Mouse (Mus musculus) heart, embryonic 15.5 days (tissue): Measurements from ENCODE around the gene R3hdm4. TPM values are rescaled to one million over a fixed set of nuclear protein-coding genes. Genes with fewer than 3 reads are reported as not detected.

Experiments used
- ATAC-seq: fragments of 200-750 bp; cut with Nextera tagmentation; replicated peaks from 2 replicates; pipeline ENCODE4 v1.8.0; 2017; ENCODE audit warnings: low read depth, moderate TSS enrichment; ENCODE audit not compliant: insufficient number of reproducible peaks, insufficient read depth, low FRiP score
- H3K27ac ChIP-seq: fragments of 300-500 bp; sonication (generic); 2 replicates; pipeline ENCODE4 v1.5.1; 2015; ENCODE audit warnings: mild to moderate bottlenecking, inconsistent platforms
- H3K27me3 ChIP-seq: fragments of 300-500 bp; sonication (generic); 2 replicates; pipeline ENCODE4 v1.6.1; 2015; ENCODE audit warnings: inconsistent platforms
- H3K36me3 ChIP-seq: fragments of 300-500 bp; sonication (generic); 2 replicates; pipeline ENCODE4 v1.6.1; 2015; ENCODE audit warnings: mild to moderate bottlenecking, inconsistent platforms
- H3K4me1 ChIP-seq: fragments of 300-500 bp; sonication (generic); replicated peaks from 2 replicates; pipeline ENCODE4 v1.6.1; 2015; ENCODE audit warnings: inconsistent platforms
- H3K4me2 ChIP-seq: fragments of 300-500 bp; sonication (generic); 2 replicates; pipeline ENCODE4 v1.6.1; 2015; ENCODE audit warnings: inconsistent platforms, mild to moderate bottlenecking, moderate library complexity
- H3K4me3 ChIP-seq: fragments of 300-500 bp; sonication (generic); 2 replicates; pipeline ENCODE4 v1.5.1; 2015; ENCODE audit warnings: mild to moderate bottlenecking, inconsistent platforms
- H3K9ac ChIP-seq: fragments of 300-500 bp; sonication (generic); 2 replicates; pipeline ENCODE4 v1.6.1; 2015; ENCODE audit warnings: mild to moderate bottlenecking, inconsistent platforms
- H3K9me3 ChIP-seq: fragments of 300-500 bp; sonication (generic); replicated peaks from 2 replicates; pipeline ENCODE4 v1.6.1; 2016; ENCODE audit warnings: inconsistent platforms
- WGBS: fragments of 180-500 bp; shearing (Covaris S2); methylation state at CpG from one replicate; pipeline ENCODE4 v1.1.7; 2015; ENCODE audit warnings: mixed read lengths; 5-methylcytosine and 5-hydroxymethylcytosine counted together
- polyA plus RNA-seq: library from polyadenylated mRNA; unstranded; fragments of >200 nt; fragmentation: Nextera tagmentation; extraction: Ambion mirVana; gene quantifications from 2 replicates; pipeline ENCODE4 v1.2.1, GENCODE M21; 2015

Gene R3hdm4
- polyA plus RNA-seq, 1 experiment from 2014 or later: 95.2 TPM

DNA sequence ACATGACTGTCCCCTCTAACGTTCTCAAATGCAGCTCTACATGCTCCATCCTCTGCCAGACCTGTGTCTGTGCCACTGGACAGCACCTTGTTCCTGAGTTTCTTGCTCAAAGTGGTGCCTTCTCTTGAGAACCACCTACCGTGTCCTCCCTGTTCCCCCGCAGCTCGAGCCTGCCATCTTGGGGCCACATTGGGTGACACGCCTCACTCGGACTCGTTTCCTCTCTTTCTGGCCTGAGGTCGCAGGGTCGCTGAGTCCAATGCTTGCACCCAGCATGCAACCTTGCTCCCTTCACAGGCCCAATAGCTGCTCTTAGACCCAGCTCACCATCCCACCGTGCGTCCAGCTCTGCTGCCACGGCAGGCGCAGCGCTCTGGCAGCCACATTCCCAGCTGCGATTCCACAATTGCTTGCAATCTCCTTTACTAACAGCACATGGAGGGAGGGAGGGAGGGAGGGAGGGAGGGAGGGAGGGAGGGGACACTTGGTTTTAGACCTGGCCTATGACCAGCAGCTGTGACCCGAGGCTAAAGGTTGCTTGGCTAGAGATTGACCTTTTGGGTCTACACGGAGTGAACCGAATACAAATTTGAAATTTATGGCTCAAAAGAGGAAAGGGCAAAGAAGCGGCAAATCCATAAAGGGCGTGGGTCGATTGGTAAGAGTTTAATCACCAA is 37.3 kb upstream of the R3hdm4 start:
- peak overlapping the region; percentile 51 for H3K4me2 ChIP-seq
- 15% methylated on average over 21 of the region's 21 CpGs for WGBS
- H3K27ac ChIP-seq: no peak overlapping the region
- H3K9me3 ChIP-seq: no peaks in the 10 kb centered on the region
- H3K4me3 ChIP-seq: no peak overlapping the region
- peaks cover 10% of the 10 kb centered on the region for H3K36me3 ChIP-seq
- no peak overlapping the region for H3K9ac ChIP-seq
- 0 out of 2 replicates have a peak, but pooled peaks have one; percentile 11 for ATAC-seq
- no peaks in the 10 kb centered on the region for H3K27me3 ChIP-seq
- H3K4me1 ChIP-seq: peaks cover 16% of the 10 kb centered on the region

DNA sequence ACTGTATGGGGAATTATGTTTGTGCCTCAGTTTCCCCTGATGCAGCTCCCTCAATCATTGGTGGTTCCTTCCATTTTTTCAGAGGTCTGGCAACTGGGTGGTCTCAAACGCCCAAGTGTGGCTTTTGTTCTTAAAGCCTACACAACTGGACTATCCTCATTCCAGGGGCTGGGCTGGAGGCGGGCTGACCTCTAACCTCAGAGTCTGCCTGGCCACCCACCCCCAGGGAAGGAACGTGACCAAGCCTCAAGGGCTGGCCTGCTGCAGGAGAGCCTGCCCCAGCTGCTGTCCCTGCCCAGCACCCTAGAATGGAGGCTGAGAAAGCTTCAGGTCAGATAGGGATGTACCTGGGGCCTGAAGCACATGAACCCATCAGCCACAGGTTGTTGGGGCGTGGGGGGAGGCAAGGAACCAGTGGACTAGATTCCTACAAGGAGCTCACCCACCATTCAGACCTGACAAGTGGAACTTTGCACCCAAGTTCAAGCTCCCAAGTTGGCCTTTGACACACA is 35.7 kb upstream of the R3hdm4 start:
- Histone ChIP-seq H3K27me3 (no peaks in the 10 kb centered on the region), H3K4me2 (no peak overlapping the region), H3K9me3 (no peaks in the 10 kb centered on the region), H3K4me3 (no peak overlapping the region), H3K36me3 (peaks cover 8% of the 10 kb centered on the region; the same call in 1 of the 2 replicates), H3K9ac (no peak overlapping the region), H3K4me1 (peaks cover 16% of the 10 kb centered on the region), H3K27ac (no peak overlapping the region)
- no peak for ATAC-seq
- WGBS: 42% methylated on average over 4 of the region's 4 CpGs

DNA sequence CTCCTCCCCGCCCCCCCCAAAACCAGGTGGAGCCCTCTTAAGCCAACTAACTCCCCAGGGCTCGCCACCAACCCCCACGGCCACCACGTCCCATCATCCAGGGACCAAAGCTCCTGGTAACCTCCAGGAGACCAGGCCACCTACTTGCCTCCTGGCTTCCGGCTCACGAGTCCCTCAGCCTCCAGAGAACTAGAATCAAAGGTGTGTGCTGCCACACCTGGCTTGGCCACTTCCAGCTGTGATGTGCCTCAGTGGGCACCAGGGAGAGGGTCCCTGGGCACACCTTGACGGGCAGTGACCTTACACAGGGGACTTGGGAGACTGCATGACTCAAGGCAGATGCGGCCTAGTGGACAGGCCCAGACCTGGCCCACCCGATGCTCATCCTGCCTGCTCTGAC is 34.7 kb upstream of the R3hdm4 start:
- H3K36me3 ChIP-seq: peaks cover 17% of the 10 kb centered on the region
- H3K27ac ChIP-seq: no peak overlapping the region
- H3K9ac ChIP-seq: no peak overlapping the region
- H3K27me3 ChIP-seq: no peaks in the 10 kb centered on the region
- no peak overlapping the region for H3K4me3 ChIP-seq
- no peak for ATAC-seq
- H3K4me2 ChIP-seq: no peak overlapping the region
- peaks cover 11% of the 10 kb centered on the region for H3K4me1 ChIP-seq
- H3K9me3 ChIP-seq: no peaks in the 10 kb centered on the region
- 66% methylated on average over 9 of the region's 9 CpGs for WGBS

DNA sequence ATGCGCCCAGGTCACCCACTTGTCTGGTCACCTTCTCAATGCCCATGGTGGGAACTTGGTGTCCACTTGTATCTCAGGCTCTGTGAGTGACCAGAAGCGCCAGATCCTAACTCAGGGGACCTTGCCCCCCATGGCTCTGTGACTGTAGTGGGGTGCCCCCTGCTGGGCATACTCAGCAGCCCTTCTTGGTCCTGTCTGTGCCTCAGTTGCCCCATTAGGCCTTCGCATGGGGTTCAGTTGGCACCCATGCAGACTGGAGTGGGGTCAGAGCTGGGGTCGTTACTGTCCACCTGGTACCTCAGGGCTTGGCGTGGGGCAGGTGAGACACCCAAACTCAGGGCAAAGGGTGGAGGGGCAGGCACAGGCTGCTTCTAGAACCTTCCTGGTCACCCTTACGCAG is 32.9 kb upstream of the R3hdm4 start:
- Histone ChIP-seq H3K36me3 (peaks cover 32% of the 10 kb centered on the region), H3K27ac (no peak overlapping the region), H3K4me1 (peaks cover 6% of the 10 kb centered on the region), H3K4me3 (no peak overlapping the region), H3K9me3 (no peaks in the 10 kb centered on the region), H3K9ac (no peak overlapping the region), H3K4me2 (no peak overlapping the region), H3K27me3 (no peaks in the 10 kb centered on the region)
- WGBS: 84% methylated on average over 6 of the region's 6 CpGs
- no peak for ATAC-seq

DNA sequence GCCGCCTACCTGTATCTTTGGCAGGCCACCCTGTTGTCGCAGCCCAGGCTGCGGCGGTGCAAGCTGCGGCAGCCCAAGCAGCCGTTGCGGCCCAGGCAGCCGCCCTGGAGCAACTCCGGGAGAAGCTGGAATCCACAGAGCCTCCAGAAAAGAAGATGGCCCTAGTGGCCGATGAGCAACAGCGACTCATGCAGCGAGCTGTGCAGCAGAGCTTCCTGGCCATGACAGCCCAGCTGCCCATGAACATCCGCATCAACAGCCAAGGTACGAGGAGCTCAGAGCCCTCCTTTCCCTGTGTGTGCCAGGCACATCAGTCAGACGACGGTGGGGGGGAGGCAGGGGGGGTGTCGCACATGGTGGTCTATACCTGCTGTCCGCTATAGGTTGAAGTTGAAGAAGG is 29.7 kb upstream of the R3hdm4 start:
- Histone ChIP-seq H3K27ac (no peak overlapping the region), H3K27me3 (no peaks in the 10 kb centered on the region), H3K36me3 (peaks cover 38% of the 10 kb centered on the region), H3K4me1 (peaks cover 16% of the 10 kb centered on the region), H3K4me2 (no peak overlapping the region), H3K9me3 (no peaks in the 10 kb centered on the region), H3K9ac (no peak overlapping the region), H3K4me3 (no peak overlapping the region)
- WGBS: 83% methylated on average over 18 of the region's 18 CpGs
- ATAC-seq: no peak

DNA sequence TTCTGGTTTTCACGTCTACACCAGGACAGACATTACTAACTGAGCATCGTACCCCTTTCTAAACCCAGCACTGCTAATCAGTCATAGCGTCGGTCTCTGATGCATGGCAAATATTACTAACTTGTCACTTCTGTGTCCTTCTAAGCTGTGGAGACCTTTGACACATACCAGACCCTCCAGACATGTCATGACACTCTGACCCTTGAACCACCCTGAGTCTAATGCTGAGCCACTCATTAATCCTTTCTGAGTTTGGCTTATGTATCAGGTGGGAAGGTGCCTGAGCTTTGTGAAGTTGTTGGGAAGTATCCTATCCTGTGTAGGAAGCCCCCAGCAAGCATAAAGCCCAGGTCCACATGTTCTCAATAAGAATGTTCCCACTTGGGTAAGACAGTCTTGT is 28.9 kb upstream of the R3hdm4 start:
- Histone ChIP-seq H3K9me3 (no peaks in the 10 kb centered on the region), H3K36me3 (peaks cover 38% of the 10 kb centered on the region), H3K27me3 (no peaks in the 10 kb centered on the region), H3K4me1 (peaks cover 23% of the 10 kb centered on the region), H3K9ac (no peak overlapping the region), H3K4me3 (no peak overlapping the region), H3K27ac (no peak overlapping the region), H3K4me2 (no peak overlapping the region)
- ATAC-seq: no peak
- 66% methylated on average over 4 of the region's 4 CpGs for WGBS

DNA sequence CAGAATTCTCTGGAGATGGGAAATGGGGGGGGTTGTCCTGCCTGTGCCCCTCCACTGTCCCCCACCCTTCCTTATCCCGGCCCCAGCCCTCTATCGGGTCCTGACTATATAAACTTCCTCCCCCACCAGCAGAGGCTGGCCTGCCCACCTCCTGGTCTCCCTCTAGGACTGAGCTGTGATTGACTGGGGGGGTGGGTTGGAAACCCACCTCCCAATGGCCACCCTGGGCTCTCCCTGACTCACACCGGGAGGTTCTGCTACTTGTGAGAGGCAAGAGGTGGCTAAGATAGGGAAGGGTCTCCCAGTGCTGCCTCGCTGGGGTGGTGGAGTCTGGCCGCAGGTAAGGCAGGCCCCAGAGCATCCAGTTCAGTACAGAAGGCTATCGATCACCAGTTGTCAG is 26.5 kb upstream of the R3hdm4 start:
- H3K4me3 ChIP-seq: no peak overlapping the region
- H3K27ac ChIP-seq: no peak overlapping the region
- ATAC-seq: no peak
- peaks cover 32% of the 10 kb centered on the region for H3K36me3 ChIP-seq
- H3K9me3 ChIP-seq: no peaks in the 10 kb centered on the region
- H3K4me1 ChIP-seq: peaks cover 25% of the 10 kb centered on the region
- H3K4me2 ChIP-seq: no peak overlapping the region
- WGBS: 73% methylated on average over 6 of the region's 6 CpGs
- H3K27me3 ChIP-seq: no peaks in the 10 kb centered on the region
- H3K9ac ChIP-seq: no peak overlapping the region

DNA sequence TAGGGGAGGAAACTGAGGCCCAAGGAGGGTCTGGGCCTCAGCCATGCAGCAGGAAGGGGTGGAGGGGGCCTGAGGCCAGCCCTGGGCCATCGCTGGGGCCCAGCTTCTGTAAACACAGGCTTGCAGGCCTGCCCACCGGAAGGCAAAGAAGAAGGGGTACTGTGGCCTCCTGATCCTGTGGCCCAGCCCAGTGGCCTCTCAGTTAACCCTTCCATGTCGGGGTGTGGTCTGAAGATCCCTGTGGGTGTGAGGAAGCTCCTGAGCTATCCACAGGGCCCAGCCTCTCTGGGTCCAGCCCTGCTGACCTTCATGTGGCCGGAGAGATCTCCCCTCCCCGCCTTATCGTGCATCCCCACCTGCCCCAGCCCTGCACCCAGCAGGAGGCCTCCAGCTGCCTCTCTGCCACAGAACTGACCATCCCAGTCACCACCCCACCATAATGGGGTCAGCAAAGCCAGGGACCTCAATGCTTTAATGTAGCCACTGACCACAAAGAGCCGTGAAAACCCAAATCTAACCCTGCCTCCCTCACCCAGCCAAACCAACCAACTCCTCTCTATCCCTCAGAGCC is 25.8 kb upstream of the R3hdm4 start:
- no peak for ATAC-seq
- Histone ChIP-seq H3K27ac (no peak overlapping the region), H3K9me3 (no peaks in the 10 kb centered on the region), H3K4me3 (0 out of 2 replicates have a peak overlapping the region, but pooled peaks have one; percentile 4), H3K27me3 (no peaks in the 10 kb centered on the region), H3K9ac (no peak overlapping the region), H3K4me2 (no peak overlapping the region), H3K36me3 (peaks cover 31% of the 10 kb centered on the region), H3K4me1 (peaks cover 25% of the 10 kb centered on the region)
- WGBS: 39% methylated on average over 7 of the region's 7 CpGs

DNA sequence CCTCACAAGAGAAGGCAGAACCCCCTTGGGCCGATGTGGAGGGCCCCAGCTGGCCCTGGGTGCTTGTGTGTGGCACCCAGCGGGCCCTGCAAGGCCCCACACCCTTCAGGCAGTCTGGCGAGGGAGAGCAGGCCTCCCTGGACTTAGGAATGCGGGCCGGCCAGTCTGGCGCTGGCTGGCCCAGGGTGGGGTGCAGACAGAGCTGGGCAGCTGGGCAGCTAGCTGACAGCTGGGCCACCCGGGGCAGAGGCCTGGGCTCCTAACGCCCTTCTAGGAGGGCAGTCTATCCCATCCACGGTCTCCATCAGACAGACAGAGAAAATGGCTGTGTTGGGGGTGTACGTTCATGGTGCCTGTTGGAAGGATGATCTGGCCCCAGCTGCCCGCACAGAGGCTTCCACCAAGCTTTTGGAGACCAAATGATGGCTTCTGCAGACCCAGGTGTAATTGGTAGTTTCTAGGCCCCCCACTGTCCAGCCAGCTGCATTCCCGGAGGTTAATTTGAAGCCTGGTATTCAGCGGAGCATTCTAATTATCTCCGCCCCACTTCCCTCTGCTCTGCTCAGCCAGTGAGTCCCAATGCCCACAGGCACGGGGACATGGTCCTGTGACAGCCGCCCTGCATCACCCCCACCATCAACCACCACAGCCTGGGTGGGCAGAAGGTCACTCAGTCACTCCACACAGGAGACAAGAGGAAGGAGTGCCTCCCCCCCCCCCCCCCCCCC is 24.7 kb upstream of the R3hdm4 start:
- ATAC-seq: no peak
- no peak overlapping the region for H3K4me3 ChIP-seq
- WGBS: 45% methylated on average over 16 of the region's 16 CpGs
- no peaks in the 10 kb centered on the region for H3K9me3 ChIP-seq
- H3K36me3 ChIP-seq: peaks cover 20% of the 10 kb centered on the region
- peak overlapping the region; percentile 27; the same call in 1 of the 2 replicates for H3K27ac ChIP-seq
- H3K9ac ChIP-seq: no peak overlapping the region
- H3K4me2 ChIP-seq: 0 out of 2 replicates have a peak overlapping the region, but pooled peaks have one; percentile 6
- H3K27me3 ChIP-seq: no peaks in the 10 kb centered on the region
- H3K4me1 ChIP-seq: peaks cover 31% of the 10 kb centered on the region

DNA sequence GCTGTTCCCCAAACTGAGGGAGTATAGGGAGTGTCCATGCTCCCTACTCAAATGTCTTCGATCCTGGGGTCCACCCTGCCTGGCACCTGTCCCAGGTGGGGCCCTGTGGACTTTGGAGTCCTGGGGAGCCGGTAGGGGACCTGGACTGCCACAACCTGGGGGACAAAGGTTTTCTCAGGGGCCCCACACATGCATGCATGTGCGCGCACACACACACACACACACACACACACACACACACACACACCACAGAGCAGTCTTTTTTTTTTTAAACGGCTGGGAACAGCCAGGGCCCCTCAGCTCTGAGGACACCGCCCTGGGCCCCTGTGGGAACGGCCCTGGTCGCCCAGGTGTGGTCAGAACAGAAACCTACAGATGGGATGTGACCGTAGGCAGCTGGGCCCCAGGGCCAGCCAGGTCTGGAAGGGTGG is 22.5 kb upstream of the R3hdm4 start:
- no peaks in the 10 kb centered on the region for H3K9me3 ChIP-seq
- no peak overlapping the region for H3K4me2 ChIP-seq
- ATAC-seq: no peak
- H3K27ac ChIP-seq: no peak overlapping the region
- no peak overlapping the region for H3K9ac ChIP-seq
- H3K27me3 ChIP-seq: no peaks in the 10 kb centered on the region
- H3K4me1 ChIP-seq: peaks cover 44% of the 10 kb centered on the region
- H3K36me3 ChIP-seq: peaks cover 1% of the 10 kb centered on the region; the same call in 1 of the 2 replicates
- 70% methylated on average over 9 of the region's 9 CpGs for WGBS
- no peak overlapping the region for H3K4me3 ChIP-seq

DNA sequence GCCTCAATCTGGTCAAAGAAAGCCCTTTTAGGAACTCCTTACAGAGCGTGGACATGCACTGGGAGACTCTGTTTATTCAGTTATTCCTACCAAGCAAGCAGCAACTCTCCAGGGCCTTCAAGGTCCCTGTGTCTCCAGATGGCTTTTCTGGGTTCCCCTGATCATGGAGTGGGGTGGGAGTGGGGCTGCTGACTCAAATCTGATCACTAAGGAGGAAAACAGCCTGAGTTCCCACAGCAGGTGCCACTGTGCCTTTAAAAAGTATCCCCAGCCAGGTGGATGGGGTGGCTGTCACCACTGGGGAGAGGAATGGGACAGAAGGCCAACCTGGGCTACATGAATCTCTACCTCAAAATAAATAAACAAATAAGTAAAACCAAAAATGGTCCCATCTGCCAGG is 22.0 kb upstream of the R3hdm4 start:
- no peak for ATAC-seq
- H3K9me3 ChIP-seq: no peaks in the 10 kb centered on the region
- no peak overlapping the region for H3K27ac ChIP-seq
- peaks cover 46% of the 10 kb centered on the region for H3K4me1 ChIP-seq
- H3K4me3 ChIP-seq: no peak overlapping the region
- WGBS: 86% methylated on average over 1 of the region's 1 CpGs
- H3K36me3 ChIP-seq: no peaks in the 10 kb centered on the region; the same call in 1 of the 2 replicates
- no peak overlapping the region for H3K9ac ChIP-seq
- no peak overlapping the region for H3K4me2 ChIP-seq
- H3K27me3 ChIP-seq: no peaks in the 10 kb centered on the region
